Mouse (Mus musculus) liver, embryonic 13.5 days (tissue): ENCODE measurements around the gene Atp6v1d. TPM values are rescaled to one million over a fixed set of nuclear protein-coding genes. Genes with fewer than 3 reads are reported as not detected.

Source experiments
- ATAC-seq: fragments of 200-750 bp; cut with Nextera tagmentation; 2 replicates; pipeline ENCODE4 v1.8.0; 2017; ENCODE audit warnings: low read depth, mild to moderate bottlenecking, moderate number of reproducible peaks, moderate library complexity
- DNase-seq: peaks from one replicate; pipeline ENCODE4 v3.0.0; 2022
- H3K27ac ChIP-seq: fragments of 300-500 bp; sonication (generic); 2 replicates; pipeline ENCODE4 v1.5.1; 2015; ENCODE audit warnings: moderate library complexity, mild to moderate bottlenecking, inconsistent platforms
- H3K27me3 ChIP-seq: fragments of 300-500 bp; sonication (generic); 2 replicates; pipeline ENCODE4 v1.6.1; 2015; ENCODE audit warnings: mild to moderate bottlenecking, inconsistent platforms
- H3K36me3 ChIP-seq: fragments of 300-500 bp; sonication (generic); 2 replicates; pipeline ENCODE4 v1.6.1; 2015; ENCODE audit warnings: mild to moderate bottlenecking, inconsistent platforms
- H3K4me1 ChIP-seq: fragments of 300-500 bp; sonication (generic); replicated peaks from 2 replicates; pipeline ENCODE4 v1.6.1; 2015; ENCODE audit warnings: inconsistent platforms
- H3K4me2 ChIP-seq: fragments of 300-500 bp; sonication (generic); 2 replicates; pipeline ENCODE4 v1.6.1; 2015; ENCODE audit warnings: inconsistent platforms, mild to moderate bottlenecking, moderate library complexity
- H3K4me3 ChIP-seq: fragments of 300-500 bp; sonication (generic); replicated peaks from 2 replicates; pipeline ENCODE4 v1.5.1; 2015; ENCODE audit warnings: mild to moderate bottlenecking, inconsistent platforms
- H3K9ac ChIP-seq: fragments of 300-500 bp; sonication (generic); 2 replicates; pipeline ENCODE4 v1.6.1; 2015; ENCODE audit warnings: mild to moderate bottlenecking, inconsistent platforms
- H3K9me3 ChIP-seq: fragments of 300-500 bp; sonication (generic); replicated peaks from 2 replicates; pipeline ENCODE4 v1.6.1; 2016; ENCODE audit warnings: inconsistent platforms
- WGBS: fragments of 180-500 bp; shearing (Covaris S2); methylation state at CpG from one replicate; pipeline ENCODE4 v1.1.7; 2015; ENCODE audit not compliant: insufficient replicate concordance; 5-methylcytosine and 5-hydroxymethylcytosine counted together
- polyA plus RNA-seq: library from polyadenylated mRNA; unstranded; fragments of >200 nt; fragmentation: Nextera tagmentation; extraction: Ambion mirVana; gene quantifications from 2 replicates; pipeline ENCODE4 v1.2.1, GENCODE M21; 2015

The Atp6v1d gene
- polyA plus RNA-seq, 1 experiment from 2014 or later: 28.0 TPM

- Histone ChIP-seq H3K9ac (no peak overlapping the region), H3K36me3 (peaks cover 18% of the 10 kb centered on the region; the same call in 1 of the 2 replicates), H3K27ac (no peak overlapping the region), H3K4me1 (peaks cover 6% of the 10 kb centered on the region), H3K4me2 (no peak overlapping the region), H3K4me3 (no peak overlapping the region), H3K27me3 (no peaks in the 10 kb centered on the region), H3K9me3 (no peaks in the 10 kb centered on the region)
- DNase-seq: no peak
- no peak for ATAC-seq
- 74% methylated on average over 1 of the region's 1 CpGs for WGBS
Observed at GRCm38 (mm10) chr12:78794236-78794635, 67.2 kb downstream of the Atp6v1d start.

GRCm38 (mm10) chr12:78790791-78791190 is 70.6 kb downstream of the Atp6v1d start:
- Histone ChIP-seq H3K9me3 (no peaks in the 10 kb centered on the region), H3K4me2 (no peak overlapping the region), H3K4me3 (no peak overlapping the region), H3K27ac (no peak overlapping the region), H3K36me3 (no peaks in the 10 kb centered on the region), H3K27me3 (no peaks in the 10 kb centered on the region), H3K4me1 (peaks cover 19% of the 10 kb centered on the region), H3K9ac (no peak overlapping the region)
- ATAC-seq: no peak
- 51% methylated on average over 2 of the region's 2 CpGs for WGBS
- no peak for DNase-seq

Other genes with a start within 250 kb of the Atp6v1d start
- not detected in 2 replicates for gene Fam71d, start 170.1 kb downstream of the Atp6v1d start, polyA plus RNA-seq
- gene Mpp5, start 112.7 kb downstream of the Atp6v1d start, polyA plus RNA-seq: 9.2 and 13.9 TPM in 2 replicates
- gene Eif2s1, start 181 bp upstream of the Atp6v1d start, polyA plus RNA-seq: 238 and 279 TPM in 2 replicates
- 52.5 and 54.4 TPM in 2 replicates for gene Plek2, start 45.3 kb upstream of the Atp6v1d start, polyA plus RNA-seq
- gene Tmem229b, start 146.0 kb upstream of the Atp6v1d start, polyA plus RNA-seq: 2.5 and 3.5 TPM in 2 replicates
- 0.13 and 0.31 TPM in 2 replicates for gene Plekhh1, start 167.5 kb upstream of the Atp6v1d start, polyA plus RNA-seq
- 6.6 and 7.2 TPM in 2 replicates for gene Pigh, start 228.0 kb upstream of the Atp6v1d start, polyA plus RNA-seq